Mouse (Mus musculus) embryonic facial prominence, embryonic 15.5 days (tissue): ENCODE results near the gene E2f7. TPM values are rescaled to one million over a fixed set of nuclear protein-coding genes. Genes with fewer than 3 reads are reported as not detected.

Source experiments
- ATAC-seq: fragments of 200-750 bp; cut with Nextera tagmentation; 2 replicates; pipeline ENCODE4 v1.8.0; 2017; ENCODE audit warnings: low read depth, moderate TSS enrichment; ENCODE audit not compliant: insufficient number of reproducible peaks, low FRiP score, low TSS enrichment
- H3K27ac ChIP-seq: fragments of 300-500 bp; sonication (generic); replicated peaks from 2 replicates; pipeline ENCODE4 v1.5.1; 2015; ENCODE audit warnings: mild to moderate bottlenecking, inconsistent platforms
- H3K27me3 ChIP-seq: fragments of 300-500 bp; sonication (generic); 2 replicates; pipeline ENCODE4 v1.6.1; 2015; ENCODE audit warnings: inconsistent platforms
- H3K36me3 ChIP-seq: fragments of 300-500 bp; sonication (generic); 2 replicates; pipeline ENCODE4 v1.6.1; 2015; ENCODE audit warnings: mild to moderate bottlenecking, inconsistent platforms
- H3K4me1 ChIP-seq: fragments of 300-500 bp; sonication (generic); 2 replicates; pipeline ENCODE4 v1.6.1; 2015; ENCODE audit warnings: inconsistent platforms
- H3K4me2 ChIP-seq: fragments of 300-500 bp; sonication (generic); replicated peaks from 2 replicates; pipeline ENCODE4 v1.6.1; 2015; ENCODE audit warnings: mild to moderate bottlenecking, inconsistent platforms
- H3K4me3 ChIP-seq: fragments of 300-500 bp; sonication (generic); replicated peaks from 2 replicates; pipeline ENCODE4 v1.5.1; 2015; ENCODE audit warnings: mild to moderate bottlenecking, inconsistent platforms
- H3K9ac ChIP-seq: fragments of 300-500 bp; sonication (generic); 2 replicates; pipeline ENCODE4 v1.6.1; 2015; ENCODE audit warnings: inconsistent platforms
- H3K9me3 ChIP-seq: fragments of 300-500 bp; sonication (generic); replicated peaks from 2 replicates; pipeline ENCODE4 v1.6.1; 2016; ENCODE audit warnings: inconsistent platforms
- WGBS: fragments of 180-500 bp; shearing (Covaris S2); methylation state at CpG from one replicate; pipeline ENCODE4 v1.1.7; 2015; 5-methylcytosine and 5-hydroxymethylcytosine counted together
- polyA plus RNA-seq: library from polyadenylated mRNA; unstranded; fragments of >200 nt; fragmentation: Nextera tagmentation; extraction: Ambion mirVana; gene quantifications from 2 replicates; pipeline ENCODE4 v1.2.1, GENCODE M21; 2015

Gene E2f7
- polyA plus RNA-seq, 1 experiment from 2014 or later = 28.1 TPM

- Histone ChIP-seq H3K9ac (no peak overlapping the region), H3K4me1 (peaks cover 20% of the 10 kb centered on the region), H3K36me3 (no peaks in the 10 kb centered on the region), H3K9me3 (no peaks in the 10 kb centered on the region), H3K27ac (no peak overlapping the region), H3K27me3 (no peaks in the 10 kb centered on the region), H3K4me2 (no peak overlapping the region), H3K4me3 (no peak overlapping the region)
- no peak for ATAC-seq
- 42% methylated on average over 8 of the region's 8 CpGs for WGBS
Observed at GRCm38 (mm10) chr10:110806471-110806870, 61.2 kb downstream of the E2f7 start.

GRCm38 (mm10) chr10:110810528-110810927 lies 65.3 kb downstream of the E2f7 start:
- Histone ChIP-seq H3K4me2 (no peak overlapping the region), H3K9me3 (no peaks in the 10 kb centered on the region), H3K9ac (no peak overlapping the region), H3K27ac (no peak overlapping the region), H3K4me3 (no peak overlapping the region), H3K4me1 (peaks cover 12% of the 10 kb centered on the region), H3K36me3 (no peaks in the 10 kb centered on the region), H3K27me3 (no peaks in the 10 kb centered on the region)
- no peak for ATAC-seq
- WGBS = 76% methylated on average over 2 of the region's 2 CpGs

- H3K4me2 ChIP-seq = no peak overlapping the region
- 78% methylated on average over 10 of the region's 10 CpGs for WGBS
- H3K9me3 ChIP-seq = no peaks in the 10 kb centered on the region
- no peaks in the 10 kb centered on the region for H3K36me3 ChIP-seq
- no peaks in the 10 kb centered on the region for H3K27me3 ChIP-seq
- ATAC-seq = no peak
- peaks cover 4% of the 10 kb centered on the region for H3K4me1 ChIP-seq
- no peak overlapping the region for H3K27ac ChIP-seq
- H3K4me3 ChIP-seq = no peak overlapping the region
- H3K9ac ChIP-seq = no peak overlapping the region
Observed at GRCm38 (mm10) chr10:110811209-110811861, 66.1 kb downstream of the E2f7 start.

GRCm38 (mm10) chr10:110811862-110812225 lies 66.6 kb downstream of the E2f7 start:
- H3K4me3 ChIP-seq = no peak overlapping the region
- no peaks in the 10 kb centered on the region for H3K9me3 ChIP-seq
- H3K4me2 ChIP-seq = no peak overlapping the region
- H3K27ac ChIP-seq = no peak overlapping the region
- H3K36me3 ChIP-seq = no peaks in the 10 kb centered on the region
- WGBS = 51% methylated on average over 2 of the region's 2 CpGs
- no peak overlapping the region for H3K9ac ChIP-seq
- H3K27me3 ChIP-seq = no peaks in the 10 kb centered on the region
- H3K4me1 ChIP-seq = no peaks in the 10 kb centered on the region
- no peak for ATAC-seq

- H3K27me3 ChIP-seq = no peaks in the 10 kb centered on the region
- H3K4me1 ChIP-seq = no peaks in the 10 kb centered on the region
- H3K4me2 ChIP-seq = no peak overlapping the region
- no peak for ATAC-seq
- 77% methylated on average over 11 of the region's 11 CpGs for WGBS
- H3K9me3 ChIP-seq = no peaks in the 10 kb centered on the region
- no peaks in the 10 kb centered on the region for H3K36me3 ChIP-seq
- H3K4me3 ChIP-seq = no peak overlapping the region
- no peak overlapping the region for H3K9ac ChIP-seq
- H3K27ac ChIP-seq = no peak overlapping the region
Observed at GRCm38 (mm10) chr10:110821139-110821538, 75.9 kb downstream of the E2f7 start.

- no peaks in the 10 kb centered on the region for H3K4me1 ChIP-seq
- ATAC-seq = no peak
- no peaks in the 10 kb centered on the region for H3K9me3 ChIP-seq
- no peaks in the 10 kb centered on the region for H3K36me3 ChIP-seq
- H3K4me3 ChIP-seq = no peak overlapping the region
- H3K4me2 ChIP-seq = no peak overlapping the region
- H3K9ac ChIP-seq = no peak overlapping the region
- no peak overlapping the region for H3K27ac ChIP-seq
- WGBS = 87% methylated on average over 3 of the region's 3 CpGs
- H3K27me3 ChIP-seq = no peaks in the 10 kb centered on the region
Observed at GRCm38 (mm10) chr10:110821692-110822091, 76.5 kb downstream of the E2f7 start.

- WGBS = 15% methylated on average over 6 of the region's 6 CpGs
- H3K27ac ChIP-seq = no peak overlapping the region
- H3K4me1 ChIP-seq = peaks cover 5% of the 10 kb centered on the region; the same call in 1 of the 2 replicates
- H3K4me3 ChIP-seq = no peak overlapping the region
- no peaks in the 10 kb centered on the region for H3K9me3 ChIP-seq
- no peaks in the 10 kb centered on the region for H3K27me3 ChIP-seq
- no peak overlapping the region for H3K4me2 ChIP-seq
- no peak for ATAC-seq
- no peak overlapping the region for H3K9ac ChIP-seq
- H3K36me3 ChIP-seq = no peaks in the 10 kb centered on the region
Observed at GRCm38 (mm10) chr10:110832336-110832735, 87.1 kb downstream of the E2f7 start.

- no peaks in the 10 kb centered on the region for H3K27me3 ChIP-seq
- H3K4me3 ChIP-seq = no peak overlapping the region
- H3K9me3 ChIP-seq = no peaks in the 10 kb centered on the region
- ATAC-seq = no peak
- H3K36me3 ChIP-seq = no peaks in the 10 kb centered on the region
- no peak overlapping the region for H3K4me2 ChIP-seq
- no peak overlapping the region for H3K9ac ChIP-seq
- no peak overlapping the region for H3K27ac ChIP-seq
- WGBS = 31% methylated on average over 6 of the region's 6 CpGs
- H3K4me1 ChIP-seq = peaks cover 5% of the 10 kb centered on the region; the same call in 1 of the 2 replicates
Observed at GRCm38 (mm10) chr10:110835115-110835806, 90.0 kb downstream of the E2f7 start.

Other genes with a start within 250 kb of the E2f7 start
- gene Csrp2, start 174.3 kb downstream of the E2f7 start, polyA plus RNA-seq = 146 and 148 TPM in 2 replicates